Mouse (Mus musculus): ENCODE measurements around the gene Adamts20. TPM values are rescaled to one million over a fixed set of nuclear protein-coding genes. Genes with fewer than 3 reads are reported as not detected.
"Not testable (repeated sequence)": the region's sequence is repeated elsewhere in the genome, so short reads cannot be mapped to it uniquely, and the experiment has no call there.

The Adamts20 gene
- polyA plus RNA-seq, 1 experiment: 4.6 TPM

DNA sequence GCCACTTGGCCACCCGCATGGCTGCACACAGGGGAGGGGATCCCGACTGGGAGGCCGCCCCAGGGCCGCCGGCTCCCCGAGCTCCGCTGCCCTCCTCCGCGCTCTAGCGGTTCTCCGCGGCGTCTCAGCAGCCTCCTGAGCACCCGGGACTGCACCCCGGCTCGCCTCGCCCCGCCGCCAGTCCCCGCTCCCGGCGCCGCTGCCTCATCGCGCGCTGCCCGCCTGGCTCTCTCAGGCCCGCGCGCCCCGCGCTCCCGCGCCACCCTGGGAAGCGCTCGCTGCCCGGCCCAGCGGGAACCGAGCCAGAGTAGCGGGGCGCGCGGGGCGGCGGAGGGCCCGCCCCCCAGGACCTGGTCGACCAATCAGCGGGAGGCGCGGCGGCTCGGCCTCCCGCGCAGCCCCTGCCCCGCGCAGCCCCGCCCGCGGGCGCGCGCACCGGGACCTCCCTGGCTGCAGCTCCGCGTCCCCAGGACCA lies 61.1 kb downstream of the Adamts20 start:
- peak; percentile 62 for TF ChIP-seq POLR2A (IDR thresholded peaks at IDR 0.05; ENCODE audit: borderline replicate concordance, extremely low read depth, insufficient read depth, insufficient read length, poor library complexity, severe bottlenecking)
- no peak for TF ChIP-seq CTCF (IDR thresholded peaks at IDR 0.05; ENCODE audit: borderline replicate concordance, extremely low read depth, insufficient read depth, insufficient read length)
- peak; percentile 92 for DNase-seq (ENCODE audit: low read depth)

DNA sequence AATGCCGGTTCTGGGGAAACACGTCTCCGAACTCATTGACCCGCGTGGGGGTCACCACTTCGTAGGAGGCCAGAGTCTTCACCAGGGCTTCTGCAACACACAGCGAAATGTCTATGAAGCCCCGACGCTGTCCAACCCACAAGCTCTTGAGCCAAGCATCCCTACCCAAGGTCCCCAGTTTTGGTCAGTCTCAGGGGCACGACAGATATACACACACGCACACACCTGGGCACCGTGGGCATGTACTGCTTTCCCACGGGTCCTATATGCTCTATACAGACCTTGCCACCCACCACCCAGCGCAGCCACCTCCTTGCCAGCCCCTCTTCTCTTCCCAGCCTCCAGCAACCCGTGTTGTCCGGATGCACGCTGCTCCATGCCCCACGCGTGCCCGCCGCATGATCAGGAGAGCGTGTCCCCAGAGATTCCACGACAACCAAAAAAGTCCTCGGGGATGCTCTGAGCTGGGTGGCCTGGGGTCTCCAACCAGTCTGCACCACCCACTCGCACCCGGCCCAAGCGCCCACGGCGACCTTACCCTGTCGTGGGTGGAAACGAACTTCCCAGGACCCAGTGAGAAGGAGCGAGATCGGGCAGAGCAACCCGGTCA lies 61.7 kb downstream of the Adamts20 start:
- TF ChIP-seq POLR2A (IDR thresholded peaks at IDR 0.05; ENCODE audit: borderline replicate concordance, extremely low read depth, insufficient read depth, insufficient read length, poor library complexity, severe bottlenecking) (no peak), CTCF (IDR thresholded peaks at IDR 0.05; ENCODE audit: borderline replicate concordance, extremely low read depth, insufficient read depth, insufficient read length) (no peak)
- peak; percentile 36 for DNase-seq (ENCODE audit: low read depth)

DNA sequence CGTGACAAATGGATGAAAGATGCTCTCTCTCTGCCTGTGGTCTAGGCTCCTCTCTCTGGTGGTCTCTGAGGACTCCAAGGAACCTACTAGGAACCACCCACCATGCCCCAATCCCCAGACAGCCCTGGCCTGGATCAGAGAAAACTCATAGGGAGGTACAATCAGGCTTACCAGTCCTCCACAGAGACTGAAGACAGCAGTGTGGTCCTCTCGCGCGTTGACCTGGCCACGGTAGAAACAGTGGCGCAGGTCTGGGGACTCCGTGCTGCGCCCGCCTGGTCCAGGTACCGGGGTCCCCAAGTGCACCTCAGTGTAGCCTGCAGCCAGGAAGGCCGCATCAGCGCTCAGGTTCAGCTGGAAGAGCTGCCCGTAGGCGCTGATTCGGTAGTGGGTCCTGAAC lies 62.2 kb downstream of the Adamts20 start:
- TF ChIP-seq POLR2A (IDR thresholded peaks at IDR 0.05; ENCODE audit: borderline replicate concordance, extremely low read depth, insufficient read depth, insufficient read length, poor library complexity, severe bottlenecking) (no peak), CTCF (IDR thresholded peaks at IDR 0.05; ENCODE audit: borderline replicate concordance, extremely low read depth, insufficient read depth, insufficient read length) (no peak)
- no peak for DNase-seq (ENCODE audit: low read depth)

DNA sequence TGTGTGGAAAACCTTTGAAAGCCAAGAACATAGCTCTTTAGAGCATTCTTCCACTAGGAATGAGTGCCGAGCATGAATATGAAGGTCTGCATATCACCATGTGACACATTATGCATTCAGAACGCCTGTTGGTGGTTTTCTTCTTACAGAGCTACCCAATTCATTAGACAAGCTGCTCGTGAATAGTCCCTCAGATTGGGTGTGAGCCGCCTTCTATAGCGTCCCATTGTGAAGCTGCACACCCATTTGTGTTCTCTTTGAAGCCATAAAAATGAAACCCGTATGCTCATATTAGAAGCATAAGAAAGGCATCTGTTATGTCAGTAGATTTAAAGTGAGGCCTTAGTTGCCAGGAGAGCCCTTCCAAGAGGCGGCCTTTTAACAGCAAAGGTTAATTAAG lies 72.5 kb downstream of the Adamts20 start:
- TF ChIP-seq CTCF (IDR thresholded peaks at IDR 0.05; ENCODE audit: borderline replicate concordance, extremely low read depth, insufficient read depth, insufficient read length) (no peak), POLR2A (IDR thresholded peaks at IDR 0.05; ENCODE audit: borderline replicate concordance, extremely low read depth, insufficient read depth, insufficient read length, poor library complexity, severe bottlenecking) (no peak)
- peak; percentile 77 for DNase-seq (ENCODE audit: low read depth)

- DNase-seq (ENCODE audit: low read depth): not testable (repeated sequence)
Measured at GRCm38 (mm10) chr15:94390127-94390526, 75.1 kb downstream of the Adamts20 start.

GRCm38 (mm10) chr15:94379425-94379824 lies 85.8 kb downstream of the Adamts20 start:
- no peak for TF ChIP-seq POLR2A (IDR thresholded peaks at IDR 0.05; ENCODE audit: borderline replicate concordance, extremely low read depth, insufficient read depth, insufficient read length, poor library complexity, severe bottlenecking)
- TF ChIP-seq CTCF (IDR thresholded peaks at IDR 0.05; ENCODE audit: borderline replicate concordance, extremely low read depth, insufficient read depth, insufficient read length): peak; percentile 34; the same call in 1 of the 2 replicates
- no peak for DNase-seq (ENCODE audit: low read depth)

- TF ChIP-seq CTCF (IDR thresholded peaks at IDR 0.05; ENCODE audit: borderline replicate concordance, extremely low read depth, insufficient read depth, insufficient read length) (peak; percentile 43; the same call in 1 of the 2 replicates), POLR2A (IDR thresholded peaks at IDR 0.05; ENCODE audit: borderline replicate concordance, extremely low read depth, insufficient read depth, insufficient read length, poor library complexity, severe bottlenecking) (no peak)
- DNase-seq (ENCODE audit: low read depth): peak; percentile 52
Measured at GRCm38 (mm10) chr15:94372548-94372947, 92.7 kb downstream of the Adamts20 start.

GRCm38 (mm10) chr15:94349052-94349451 lies 116.2 kb downstream of the Adamts20 start:
- TF ChIP-seq CTCF (IDR thresholded peaks at IDR 0.05; ENCODE audit: borderline replicate concordance, extremely low read depth, insufficient read depth, insufficient read length) (no peak), POLR2A (IDR thresholded peaks at IDR 0.05; ENCODE audit: borderline replicate concordance, extremely low read depth, insufficient read depth, insufficient read length, poor library complexity, severe bottlenecking) (no peak)

DNA sequence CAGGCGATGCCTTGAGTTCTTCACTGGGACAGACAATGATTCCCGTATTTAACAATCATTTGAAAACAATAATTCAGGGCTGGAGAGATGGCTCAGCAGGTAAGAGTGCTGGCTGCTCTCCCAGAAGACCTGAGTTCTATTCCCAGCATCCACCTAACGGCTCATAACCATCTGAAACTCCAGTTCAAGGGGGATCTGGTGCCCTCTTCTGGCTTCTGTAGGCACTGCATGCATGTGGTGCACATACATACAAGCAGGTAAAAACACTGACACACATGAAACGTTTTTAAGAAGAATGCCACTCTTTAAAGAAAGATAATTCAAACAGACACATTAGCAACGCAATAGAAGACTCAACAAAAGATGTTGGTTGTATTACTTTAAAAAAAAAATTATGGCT lies 120.9 kb downstream of the Adamts20 start:
- DNase-seq (ENCODE audit: low read depth): no peak
- TF ChIP-seq POLR2A (IDR thresholded peaks at IDR 0.05; ENCODE audit: borderline replicate concordance, extremely low read depth, insufficient read depth, insufficient read length, poor library complexity, severe bottlenecking) (no peak), CTCF (IDR thresholded peaks at IDR 0.05; ENCODE audit: borderline replicate concordance, extremely low read depth, insufficient read depth, insufficient read length) (peak; percentile 14; the same call in 1 of the 2 replicates)

More at GRCm38 (mm10) chr15:94349052-94349451, 116.2 kb downstream of the Adamts20 start:
- DNase-seq (ENCODE audit: low read depth): no peak

- TF ChIP-seq POLR2A (IDR thresholded peaks at IDR 0.05; ENCODE audit: borderline replicate concordance, extremely low read depth, insufficient read depth, insufficient read length, poor library complexity, severe bottlenecking) (no peak), CTCF (IDR thresholded peaks at IDR 0.05; ENCODE audit: borderline replicate concordance, extremely low read depth, insufficient read depth, insufficient read length) (peak; percentile 67)
- DNase-seq (ENCODE audit: low read depth): peak; percentile 76
Measured at GRCm38 (mm10) chr15:94342365-94342764, 122.9 kb downstream of the Adamts20 start.

GRCm38 (mm10) chr15:94339011-94339410 lies 126.2 kb downstream of the Adamts20 start:
- no peak for DNase-seq (ENCODE audit: low read depth)
- TF ChIP-seq CTCF (IDR thresholded peaks at IDR 0.05; ENCODE audit: borderline replicate concordance, extremely low read depth, insufficient read depth, insufficient read length): no peak
- no peak for TF ChIP-seq POLR2A (IDR thresholded peaks at IDR 0.05; ENCODE audit: borderline replicate concordance, extremely low read depth, insufficient read depth, insufficient read length, poor library complexity, severe bottlenecking)

- DNase-seq (ENCODE audit: low read depth): no peak
- TF ChIP-seq POLR2A (IDR thresholded peaks at IDR 0.05; ENCODE audit: borderline replicate concordance, extremely low read depth, insufficient read depth, insufficient read length, poor library complexity, severe bottlenecking) (no peak), CTCF (IDR thresholded peaks at IDR 0.05; ENCODE audit: borderline replicate concordance, extremely low read depth, insufficient read depth, insufficient read length) (no peak)
Measured at GRCm38 (mm10) chr15:94334586-94334985, 130.6 kb downstream of the Adamts20 start.
